Mouse (Mus musculus): ENCODE measurements around the gene Dnal4. TPM values are rescaled to one million over a fixed set of nuclear protein-coding genes. Genes with fewer than 3 reads are reported as not detected.

Gene Dnal4
- polyA plus RNA-seq, 1 experiment: 0.69 TPM

DNA sequence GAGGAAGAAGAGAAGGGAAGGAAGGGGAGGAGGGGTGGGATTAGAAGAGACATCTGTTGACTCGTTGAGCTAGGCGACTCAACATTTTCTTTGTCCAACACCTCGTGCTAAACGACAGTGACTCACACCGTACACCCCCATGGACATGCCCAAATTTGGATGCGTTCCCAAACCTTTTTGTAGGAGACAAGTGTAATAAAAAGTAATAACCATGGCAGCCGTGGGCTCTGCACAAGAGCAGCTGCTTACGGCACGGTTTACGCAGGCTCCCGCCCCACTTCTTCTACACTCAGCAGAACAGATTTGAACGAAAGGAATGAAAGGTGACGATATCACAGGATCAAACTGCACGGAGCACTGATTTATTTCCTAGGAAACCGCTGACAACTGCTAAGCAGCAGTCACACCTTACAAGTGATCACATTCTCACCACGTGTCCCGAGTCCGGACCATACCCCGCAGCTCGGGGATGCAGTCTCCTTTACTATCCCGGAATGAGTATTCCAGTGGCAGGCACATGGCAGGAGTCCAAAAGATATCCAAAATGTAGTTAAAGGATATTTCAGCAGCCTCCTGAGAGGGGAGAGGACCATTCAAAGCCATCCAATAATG lies 6.9 kb downstream of the Dnal4 start:
- peaks cover 22% of the 10 kb centered on the region for H3K4me1 ChIP-seq (ENCODE audit: control insufficient read depth)
- no peak overlapping the region for H3K4me3 ChIP-seq (replicated peaks)
- no peaks in the 10 kb centered on the region for H3K36me3 ChIP-seq (ENCODE audit: control insufficient read depth)
- TF ChIP-seq TAL1 (IDR thresholded peaks at IDR 0.05; ENCODE audit: low read length) (no peak), GATA1 (IDR thresholded peaks at IDR 0.05; ENCODE audit: low read length) (no peak)
- H3K27me3 ChIP-seq (ENCODE audit: control insufficient read depth): peaks cover 6% of the 10 kb centered on the region
- H3K9me3 ChIP-seq (ENCODE audit: control insufficient read depth, low read length): no peaks in the 10 kb centered on the region

DNA sequence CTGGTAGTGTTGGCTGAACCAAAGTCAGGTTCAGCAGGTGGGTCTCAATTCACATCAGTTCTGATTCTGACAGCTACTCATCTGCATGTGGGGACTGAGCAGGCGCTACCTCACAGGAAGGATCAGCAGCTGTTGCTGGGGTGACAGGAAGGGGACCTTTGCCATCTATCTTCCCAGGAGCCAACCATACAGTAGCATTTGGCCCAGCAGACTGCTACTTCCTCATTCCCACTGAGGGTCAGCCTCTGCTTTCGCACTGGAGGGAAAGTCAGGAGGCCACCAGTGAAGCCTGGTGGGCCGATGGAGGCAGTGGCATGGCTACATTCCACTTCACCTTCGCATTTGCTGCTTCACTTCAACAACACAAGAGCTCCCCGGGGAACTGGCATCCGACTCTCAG lies 9.3 kb downstream of the Dnal4 start:
- TF ChIP-seq TAL1 (IDR thresholded peaks at IDR 0.05; ENCODE audit: low read length) (no peak), GATA1 (IDR thresholded peaks at IDR 0.05; ENCODE audit: low read length) (no peak)
- H3K36me3 ChIP-seq (ENCODE audit: control insufficient read depth): no peaks in the 10 kb centered on the region; the same call in 1 of the 2 replicates
- peaks cover under 1% of the 10 kb centered on the region for H3K4me1 ChIP-seq (ENCODE audit: control insufficient read depth)
- H3K9me3 ChIP-seq (ENCODE audit: control insufficient read depth, low read length): no peaks in the 10 kb centered on the region
- H3K27me3 ChIP-seq (ENCODE audit: control insufficient read depth): no peaks in the 10 kb centered on the region; the same call in 1 of the 2 replicates
- H3K4me3 ChIP-seq (replicated peaks): no peak overlapping the region

DNA sequence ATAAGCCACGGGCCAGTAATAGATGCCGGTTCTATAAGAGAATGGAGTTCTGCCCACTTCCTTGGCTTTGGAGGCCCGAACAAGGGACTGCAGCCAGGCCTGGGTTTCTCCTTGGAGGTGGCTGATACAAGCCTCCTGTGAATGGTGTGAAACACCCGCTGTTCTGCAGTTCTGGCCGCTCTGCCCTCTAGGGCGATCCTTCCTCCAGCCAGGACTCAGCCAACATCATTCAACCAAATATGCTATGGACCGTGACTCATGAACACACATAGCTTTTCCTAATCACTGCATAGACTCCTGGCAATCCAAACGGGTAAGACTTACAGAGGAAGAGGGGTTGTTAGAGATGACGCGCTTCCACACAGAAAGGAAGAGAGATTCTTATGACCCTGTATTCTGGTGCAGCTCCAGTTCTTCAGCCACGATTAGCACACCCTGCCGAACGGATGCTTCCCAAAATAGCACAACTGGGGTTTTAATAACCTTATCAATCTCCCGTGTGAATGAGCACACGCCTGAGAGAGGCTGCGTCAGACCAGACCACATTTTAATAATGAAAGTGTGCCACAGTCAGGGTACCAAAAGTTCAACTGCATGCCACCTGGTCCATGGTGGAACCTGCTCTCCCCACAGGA lies 10.2 kb downstream of the Dnal4 start:
- no peaks in the 10 kb centered on the region; the same call in 1 of the 2 replicates for H3K36me3 ChIP-seq (ENCODE audit: control insufficient read depth)
- no peak overlapping the region for H3K4me3 ChIP-seq (replicated peaks)
- H3K4me1 ChIP-seq (ENCODE audit: control insufficient read depth): no peaks in the 10 kb centered on the region
- H3K27me3 ChIP-seq (ENCODE audit: control insufficient read depth): no peaks in the 10 kb centered on the region; the same call in 1 of the 2 replicates
- no peak for TF ChIP-seq GATA1 (IDR thresholded peaks at IDR 0.05; ENCODE audit: low read length)
- no peaks in the 10 kb centered on the region for H3K9me3 ChIP-seq (ENCODE audit: control insufficient read depth, low read length)

DNA sequence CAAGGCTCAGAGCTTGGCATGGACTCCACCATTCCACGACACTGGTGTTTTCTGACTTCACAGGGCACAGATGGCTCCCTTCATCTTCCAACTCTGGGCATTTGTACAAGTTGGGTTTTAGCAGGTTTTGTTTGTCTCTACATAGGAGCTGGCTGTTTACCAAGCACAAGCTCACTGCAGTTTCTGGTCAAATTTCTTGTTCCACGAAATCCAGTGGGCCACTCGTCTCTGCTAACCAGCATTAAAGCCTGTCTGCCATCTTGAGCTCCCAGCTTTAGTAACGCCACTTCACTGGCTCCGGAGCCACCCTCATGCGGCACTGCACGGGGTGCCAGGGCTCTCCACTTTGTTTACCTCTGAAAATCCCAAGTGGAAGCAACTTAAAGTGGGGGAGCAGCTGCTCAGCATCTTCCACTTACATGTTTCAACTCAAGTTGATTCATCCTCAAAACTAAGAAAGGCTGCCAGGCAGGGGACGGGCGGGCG lies 11.0 kb downstream of the Dnal4 start:
- Histone ChIP-seq H3K4me3 (replicated peaks) (no peak overlapping the region), H3K4me1 (ENCODE audit: control insufficient read depth) (no peaks in the 10 kb centered on the region), H3K27me3 (ENCODE audit: control insufficient read depth) (no peaks in the 10 kb centered on the region; the same call in 1 of the 2 replicates), H3K36me3 (ENCODE audit: control insufficient read depth) (no peaks in the 10 kb centered on the region; the same call in 1 of the 2 replicates), H3K9me3 (ENCODE audit: control insufficient read depth, low read length) (no peaks in the 10 kb centered on the region)
- TF ChIP-seq GATA1 (IDR thresholded peaks at IDR 0.05; ENCODE audit: low read length) (no peak), TAL1 (IDR thresholded peaks at IDR 0.05; ENCODE audit: low read length) (no peak)

DNA sequence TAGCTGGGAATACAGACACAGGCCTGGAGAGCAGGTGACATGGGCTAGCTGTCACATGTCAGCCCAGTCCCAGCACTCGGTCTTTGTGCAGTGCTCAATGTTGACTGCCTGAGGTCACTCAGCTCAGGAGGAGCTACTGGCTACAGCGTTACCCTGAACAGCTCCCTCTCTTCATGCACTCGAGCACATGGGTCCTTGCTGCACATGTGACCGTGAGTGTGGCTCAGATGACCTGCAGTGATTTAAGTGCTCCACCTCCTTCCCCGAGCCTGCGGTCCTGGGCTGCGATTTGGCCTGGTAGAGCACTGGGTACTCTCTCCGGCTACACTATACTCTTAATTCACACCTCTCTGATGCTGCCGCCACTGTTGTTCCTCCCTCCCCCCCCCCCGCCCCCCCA lies 11.5 kb downstream of the Dnal4 start:
- Histone ChIP-seq H3K27me3 (ENCODE audit: control insufficient read depth) (no peaks in the 10 kb centered on the region; the same call in 1 of the 2 replicates), H3K36me3 (ENCODE audit: control insufficient read depth) (no peaks in the 10 kb centered on the region; the same call in 1 of the 2 replicates), H3K4me1 (ENCODE audit: control insufficient read depth) (no peaks in the 10 kb centered on the region), H3K4me3 (replicated peaks) (no peak overlapping the region), H3K9me3 (ENCODE audit: control insufficient read depth, low read length) (no peaks in the 10 kb centered on the region)
- TF ChIP-seq TAL1 (IDR thresholded peaks at IDR 0.05; ENCODE audit: low read length): no peak
- no peak for TF ChIP-seq GATA1 (IDR thresholded peaks at IDR 0.05; ENCODE audit: low read length)

DNA sequence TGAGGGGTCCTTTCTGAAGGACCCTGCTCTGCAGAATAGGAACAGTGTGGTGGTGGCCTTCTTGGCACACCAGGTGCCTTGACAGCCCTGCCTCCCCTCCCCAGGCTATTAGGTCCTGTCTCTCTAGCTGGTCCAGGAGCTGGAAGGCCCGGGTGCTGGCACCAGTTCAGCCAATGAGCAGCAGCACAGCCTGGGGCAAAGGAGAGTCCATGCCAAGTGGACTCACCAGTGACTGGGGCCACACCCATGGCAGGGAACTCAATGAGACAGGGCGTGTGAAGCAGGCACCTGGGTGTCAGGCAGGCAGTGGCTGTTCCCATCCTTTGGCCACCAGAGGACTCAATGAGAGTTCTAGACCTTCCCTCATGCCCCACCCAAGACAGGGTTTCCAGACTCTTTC lies 12.3 kb downstream of the Dnal4 start:
- Histone ChIP-seq H3K27me3 (ENCODE audit: control insufficient read depth) (no peaks in the 10 kb centered on the region; the same call in 1 of the 2 replicates), H3K9me3 (ENCODE audit: control insufficient read depth, low read length) (no peaks in the 10 kb centered on the region), H3K4me3 (replicated peaks) (no peak overlapping the region), H3K4me1 (ENCODE audit: control insufficient read depth) (no peaks in the 10 kb centered on the region), H3K36me3 (ENCODE audit: control insufficient read depth) (no peaks in the 10 kb centered on the region; the same call in 1 of the 2 replicates)
- TF ChIP-seq TAL1 (IDR thresholded peaks at IDR 0.05; ENCODE audit: low read length) (no peak), GATA1 (IDR thresholded peaks at IDR 0.05; ENCODE audit: low read length) (no peak)

DNA sequence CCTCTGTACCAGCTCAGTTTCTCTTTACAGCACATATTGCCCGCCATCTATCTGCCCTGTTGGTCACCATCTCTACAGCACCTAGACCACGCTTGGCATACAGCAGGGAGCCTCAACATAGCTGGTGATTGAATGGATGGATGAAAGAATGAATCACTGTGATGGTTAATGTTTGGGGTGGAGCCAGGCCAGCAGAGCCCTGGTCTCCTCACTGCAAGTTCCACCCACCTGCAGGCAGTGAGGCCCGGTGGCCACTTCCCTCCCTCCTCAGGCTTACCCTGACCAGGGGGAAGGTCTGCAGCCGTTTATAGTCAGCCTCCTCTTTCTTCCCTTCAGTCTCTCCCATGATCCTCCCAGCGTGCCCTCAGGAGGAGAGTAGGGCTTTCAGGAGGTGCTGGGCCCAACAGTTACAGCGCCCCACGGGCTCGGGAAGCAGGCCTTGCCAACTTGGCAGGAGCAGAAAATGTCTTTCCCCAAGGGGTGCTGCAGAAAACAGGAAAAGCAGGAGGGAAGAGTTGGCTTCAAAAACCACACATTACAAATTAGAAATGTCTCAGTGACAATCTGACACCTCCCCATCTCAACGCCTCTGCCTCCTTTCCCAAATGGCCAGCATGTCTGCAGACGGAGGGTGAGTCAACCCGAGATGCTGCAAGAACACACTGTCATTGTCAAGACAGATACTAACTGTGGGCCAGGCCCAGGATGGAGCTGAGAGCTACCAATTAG lies 12.9 kb downstream of the Dnal4 start:
- no peaks in the 10 kb centered on the region for H3K9me3 ChIP-seq (ENCODE audit: control insufficient read depth, low read length)
- TF ChIP-seq GATA1 (IDR thresholded peaks at IDR 0.05; ENCODE audit: low read length) (no peak), TAL1 (IDR thresholded peaks at IDR 0.05; ENCODE audit: low read length) (no peak)
- no peaks in the 10 kb centered on the region; the same call in 1 of the 2 replicates for H3K36me3 ChIP-seq (ENCODE audit: control insufficient read depth)

DNA sequence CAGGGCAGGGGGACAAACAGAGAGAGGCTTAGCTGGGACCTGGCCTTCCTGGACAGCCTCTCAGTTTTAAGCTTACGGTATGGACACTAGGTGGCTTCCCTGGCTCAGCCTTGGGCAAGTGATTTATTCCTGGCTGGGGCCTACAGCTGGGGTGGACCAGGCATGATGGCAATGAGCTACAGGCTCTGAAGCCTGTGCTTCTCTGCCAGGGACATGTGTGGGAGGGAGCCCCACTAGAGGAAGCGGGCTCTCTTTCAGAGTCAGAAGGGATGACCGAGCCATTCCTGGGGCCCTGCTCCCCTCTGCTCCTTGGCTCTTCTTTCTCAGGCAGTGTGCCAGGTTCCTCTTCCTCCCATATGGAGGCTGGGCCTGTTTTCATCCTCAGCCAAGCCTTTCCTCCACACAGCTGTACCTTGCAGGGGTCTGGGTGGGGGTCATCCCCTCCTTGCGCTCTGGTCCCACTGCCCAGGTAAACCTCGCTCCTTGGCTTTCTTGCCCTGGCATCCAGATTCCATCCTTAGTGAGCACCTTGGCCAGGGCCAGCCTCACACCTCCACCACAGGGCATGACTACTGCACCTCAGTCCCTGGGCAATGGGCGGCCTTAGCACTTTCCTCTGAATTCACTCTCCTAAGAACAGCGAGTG lies 13.9 kb downstream of the Dnal4 start:
- H3K9me3 ChIP-seq (ENCODE audit: control insufficient read depth, low read length): no peaks in the 10 kb centered on the region
- TF ChIP-seq TAL1 (IDR thresholded peaks at IDR 0.05; ENCODE audit: low read length): no peak
- no peak for TF ChIP-seq GATA1 (IDR thresholded peaks at IDR 0.05; ENCODE audit: low read length)
- H3K4me3 ChIP-seq (replicated peaks): no peak overlapping the region
- H3K27me3 ChIP-seq (ENCODE audit: control insufficient read depth): no peaks in the 10 kb centered on the region; the same call in 1 of the 2 replicates
- no peaks in the 10 kb centered on the region; the same call in 1 of the 2 replicates for H3K36me3 ChIP-seq (ENCODE audit: control insufficient read depth)
- H3K4me1 ChIP-seq (ENCODE audit: control insufficient read depth): no peaks in the 10 kb centered on the region

More for the DNA sequence above, 12.9 kb downstream of the Dnal4 start:
- Histone ChIP-seq H3K27me3 (ENCODE audit: control insufficient read depth) (no peaks in the 10 kb centered on the region; the same call in 1 of the 2 replicates), H3K4me3 (replicated peaks) (no peak overlapping the region), H3K4me1 (ENCODE audit: control insufficient read depth) (no peaks in the 10 kb centered on the region)
